ENCODE assay signal across 23 mouse cellular contexts in the genomic region with DNA sequence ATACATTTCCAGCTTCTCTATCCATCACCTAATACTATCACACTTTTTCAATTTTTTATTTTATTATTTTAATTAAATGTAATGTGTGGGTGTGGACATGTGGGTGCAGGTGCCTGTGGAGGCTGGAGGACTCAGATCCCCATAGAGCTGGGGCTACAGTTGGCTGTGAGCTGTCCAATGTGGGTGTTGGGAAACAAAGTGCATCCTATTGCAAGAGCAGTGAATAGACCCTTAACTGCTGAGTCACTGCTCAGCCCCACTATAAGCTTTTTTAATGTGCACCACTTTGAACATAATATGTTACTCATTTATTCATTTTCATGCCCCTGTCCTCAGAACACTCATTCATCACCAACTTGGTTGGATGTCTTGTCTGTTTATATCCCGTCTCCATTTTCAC.
"Had no signal": no experiment of that assay in that cellular context is flagged by ENCODE, and none has a peak within 500 bp of the region (broad histone marks: within the 10 kb centered on the region; RNA-seq: fewer than 3 reads in every experiment).

No protein-coding gene starts in this region.

- ATAC-seq: liver, embryonic 12.5 days; midbrain, embryonic 15.5 days had no signal

- DNase-seq: kidney, adult 11 months; kidney, adult 8-10 months; kidney, postnatal 10 days; kidney, postnatal 4 days; left cerebral cortex, postnatal 4 days; lung, adult 2 months; lung, postnatal 14 days; lung, postnatal 4 days; right cerebral cortex, adult 18-20 months; right cerebral cortex, postnatal 14 days; spleen, adult 18-20 months; thymus, postnatal 36 days had no signal

- H3K27me3 ChIP-seq: kidney, embryonic 15.5 days; limb, embryonic 12.5 days; limb, embryonic 15.5 days; liver, embryonic 12.5 days; liver, embryonic 15.5 days; megakaryocyte, embryonic 14.5 days; midbrain, embryonic 12.5 days; neural tube, embryonic 12.5 days; neural tube, embryonic 15.5 days; stomach, embryonic 15.5 days had no signal

- H3K27ac ChIP-seq: kidney, embryonic 15.5 days; limb, embryonic 12.5 days; limb, embryonic 15.5 days; liver, embryonic 12.5 days; liver, embryonic 15.5 days; midbrain, embryonic 12.5 days; midbrain, embryonic 15.5 days; neural tube, embryonic 12.5 days; stomach, embryonic 15.5 days had no signal

- H3K36me3 ChIP-seq: kidney, embryonic 15.5 days; limb, embryonic 12.5 days; limb, embryonic 15.5 days; liver, embryonic 12.5 days; liver, embryonic 15.5 days; midbrain, embryonic 12.5 days; midbrain, embryonic 15.5 days; neural tube, embryonic 12.5 days; neural tube, embryonic 15.5 days; stomach, embryonic 15.5 days had no signal

- H3K4me3 ChIP-seq: kidney, embryonic 15.5 days; limb, embryonic 12.5 days; limb, embryonic 15.5 days; liver, embryonic 12.5 days; liver, embryonic 15.5 days; megakaryocyte, embryonic 14.5 days; midbrain, embryonic 12.5 days; midbrain, embryonic 15.5 days; neural tube, embryonic 12.5 days; neural tube, embryonic 15.5 days; stomach, embryonic 15.5 days had no signal

- H3K9ac ChIP-seq: kidney, embryonic 15.5 days; limb, embryonic 12.5 days; limb, embryonic 15.5 days; liver, embryonic 12.5 days; liver, embryonic 15.5 days; midbrain, embryonic 12.5 days; midbrain, embryonic 15.5 days; neural tube, embryonic 12.5 days; neural tube, embryonic 15.5 days; stomach, embryonic 15.5 days had no signal

- H3K4me1 ChIP-seq: kidney, embryonic 15.5 days; limb, embryonic 12.5 days; limb, embryonic 15.5 days; liver, embryonic 12.5 days; megakaryocyte, embryonic 14.5 days; midbrain, embryonic 12.5 days; midbrain, embryonic 15.5 days; stomach, embryonic 15.5 days had no signal

- H3K9me3 ChIP-seq: kidney, embryonic 15.5 days; limb, embryonic 12.5 days; limb, embryonic 15.5 days; liver, embryonic 12.5 days; liver, embryonic 15.5 days; megakaryocyte, embryonic 14.5 days; midbrain, embryonic 12.5 days; midbrain, embryonic 15.5 days; neural tube, embryonic 12.5 days; neural tube, embryonic 15.5 days; stomach, embryonic 15.5 days had no signal

- H3K4me2 ChIP-seq: kidney, embryonic 15.5 days; limb, embryonic 12.5 days; limb, embryonic 15.5 days; liver, embryonic 12.5 days; liver, embryonic 15.5 days; midbrain, embryonic 12.5 days; midbrain, embryonic 15.5 days; neural tube, embryonic 12.5 days; neural tube, embryonic 15.5 days; stomach, embryonic 15.5 days had no signal
